Mouse (Mus musculus) mature B cell (primary cell): ENCODE data around the gene Dao.

Experiments
- in situ Hi-C: fragments of 300-500 bp; cut with MboI; formaldehyde crosslinking; loops from 2 replicates; pipeline ENCODE4 v1.14.3; 2019

The Dao gene

DNA sequence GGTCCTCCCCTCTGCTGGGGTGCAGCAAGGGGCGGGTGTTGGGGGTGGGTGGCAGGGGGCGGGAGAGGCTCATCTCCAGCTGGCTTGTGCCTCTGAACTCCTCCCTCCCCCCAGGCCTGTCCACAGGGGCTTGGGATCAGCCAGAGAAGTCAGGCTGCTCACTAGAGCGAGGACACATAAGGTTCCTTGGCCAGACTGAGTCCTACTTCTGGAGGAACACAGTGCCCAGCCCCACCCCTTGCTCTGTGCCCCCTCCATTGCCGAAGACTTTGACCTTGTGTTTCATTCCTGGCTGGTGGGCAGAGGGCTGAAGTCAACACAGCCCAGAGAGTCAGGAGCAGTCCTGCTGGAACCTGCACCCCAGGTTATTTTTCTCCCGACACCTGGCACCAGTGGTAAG, at the start of gene Dao:
Gene Dao (plus strand): TSS at position 162 of the 400 bp plus-strand sequence.
- in situ Hi-C loops = no loop called here

GRCm38 (mm10) chr5:113954421-113954820, 49.1 kb upstream of the Dao start:
- in situ Hi-C loops = no loop called here

- in situ Hi-C loops = no loop called here
These were observed 48.2 kb upstream of the Dao start for GRCm38 (mm10) chr5:113955281-113955680.

DNA sequence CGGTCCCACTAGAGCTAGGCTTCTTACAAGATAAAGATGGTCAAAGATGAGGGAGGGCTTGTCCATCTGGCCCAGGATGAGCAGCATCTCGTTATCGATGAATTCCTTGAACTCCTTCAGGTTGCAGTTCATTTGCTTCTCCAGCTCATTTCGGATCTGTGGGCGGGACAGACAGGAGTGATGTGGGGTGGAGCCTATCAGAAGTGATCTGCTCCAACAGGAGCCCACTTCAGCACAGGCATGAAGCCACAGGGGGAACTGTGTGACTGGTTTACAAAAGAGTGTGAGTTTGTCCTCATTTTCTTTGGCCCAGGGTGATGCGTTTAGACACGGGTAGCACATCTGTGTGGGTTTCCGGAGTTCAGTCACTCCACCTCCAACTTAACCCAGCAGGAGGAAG, 47.8 kb upstream of the Dao start:
- in situ Hi-C loops = no loop called here

- in situ Hi-C loops = no loop called here
These were observed 47.0 kb upstream of the Dao start for GRCm38 (mm10) chr5:113956510-113956909.

DNA sequence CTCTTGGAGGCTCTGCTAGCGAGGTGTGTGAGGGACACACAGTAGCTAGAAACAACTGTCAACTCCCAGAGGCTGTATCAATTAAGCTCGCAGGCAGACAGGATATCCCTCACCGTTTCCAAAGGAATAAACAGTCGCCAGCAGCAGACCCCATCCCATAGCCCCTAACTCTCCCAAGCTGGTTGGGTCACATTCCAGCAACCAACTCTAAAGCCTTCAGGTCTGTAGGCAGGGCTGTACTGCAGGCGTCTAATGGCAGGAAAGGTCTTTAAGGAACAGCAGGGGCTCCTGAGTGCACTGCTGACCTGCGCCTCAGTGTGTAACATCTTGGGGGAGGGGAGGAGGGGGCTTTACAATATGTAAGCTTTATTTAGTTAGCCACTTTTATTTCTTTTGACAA, 44.5 kb upstream of the Dao start:
- in situ Hi-C loops = no loop called here

DNA sequence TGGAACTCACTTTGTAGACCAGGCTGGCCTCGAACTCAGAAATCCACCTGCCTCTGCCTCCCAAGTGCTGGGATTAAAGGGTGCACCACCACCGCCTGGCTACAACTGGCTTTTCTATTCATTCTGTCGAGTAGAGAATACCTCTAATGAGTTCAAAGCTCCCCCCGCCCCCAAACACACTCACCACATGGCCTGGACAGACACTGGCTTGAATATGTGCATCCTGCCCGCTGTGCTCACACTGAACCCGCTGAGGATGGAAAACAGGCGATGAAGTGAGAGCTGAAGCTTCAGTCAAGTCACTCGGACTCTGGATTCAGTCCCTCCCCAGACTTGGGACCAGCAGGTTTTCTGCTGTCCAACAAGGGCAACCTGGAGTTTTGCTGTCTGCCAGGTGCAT, 43.1 kb upstream of the Dao start:
- in situ Hi-C loops = loop anchor here (10.0 kb wide), 1 partner anchor 84 kb away; no protein-coding TSS in a partner anchor

DNA sequence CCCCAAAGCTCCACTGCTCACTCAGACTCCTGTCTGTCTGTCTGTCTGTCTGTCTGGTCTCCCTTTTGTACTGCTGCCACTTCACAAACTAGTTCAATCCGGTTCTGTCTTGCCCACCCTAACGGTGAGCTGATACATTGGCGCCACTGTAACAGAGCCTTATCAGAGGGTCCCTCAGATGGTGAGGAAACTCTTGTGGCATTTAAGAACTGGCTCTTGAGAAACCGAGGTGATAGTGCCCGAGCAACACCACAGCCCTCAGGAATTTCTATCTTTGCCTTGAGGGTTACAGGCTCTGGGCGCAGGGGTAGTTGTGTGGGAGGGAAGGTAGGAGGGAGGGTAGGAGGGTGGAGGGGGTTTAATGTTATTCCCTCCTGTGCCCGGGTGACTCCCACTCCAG, 41.7 kb upstream of the Dao start:
- in situ Hi-C loops = loop anchor here (10.0 kb wide), 1 partner anchor 83 kb away; no protein-coding TSS in a partner anchor

DNA sequence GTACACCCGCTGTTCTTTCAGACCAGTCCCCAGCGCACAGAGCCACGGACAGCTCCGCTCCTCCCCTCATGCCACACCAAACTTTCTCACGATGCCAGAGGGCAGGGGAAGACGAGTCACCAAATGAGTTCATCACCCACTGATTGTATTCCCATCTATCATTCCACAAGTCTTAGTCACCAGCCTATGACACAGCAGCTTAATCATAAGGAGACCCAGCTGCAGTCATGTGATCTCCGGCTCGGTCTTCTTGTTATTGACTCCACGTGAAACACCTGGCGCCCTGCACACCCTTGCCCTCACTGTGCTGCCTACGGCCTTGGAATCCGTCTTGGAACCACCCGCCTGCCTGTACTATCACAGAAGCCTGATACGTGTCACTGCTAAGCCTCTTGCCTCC, 38.5 kb upstream of the Dao start:
- in situ Hi-C loops = loop anchor here (10.0 kb wide), 1 partner anchor 80 kb away; no protein-coding TSS in a partner anchor

- in situ Hi-C loops = loop anchor here (10.0 kb wide), 1 partner anchor 79 kb away; no protein-coding TSS in a partner anchor
These were observed 37.8 kb upstream of the Dao start for GRCm38 (mm10) chr5:113965659-113966185.

DNA sequence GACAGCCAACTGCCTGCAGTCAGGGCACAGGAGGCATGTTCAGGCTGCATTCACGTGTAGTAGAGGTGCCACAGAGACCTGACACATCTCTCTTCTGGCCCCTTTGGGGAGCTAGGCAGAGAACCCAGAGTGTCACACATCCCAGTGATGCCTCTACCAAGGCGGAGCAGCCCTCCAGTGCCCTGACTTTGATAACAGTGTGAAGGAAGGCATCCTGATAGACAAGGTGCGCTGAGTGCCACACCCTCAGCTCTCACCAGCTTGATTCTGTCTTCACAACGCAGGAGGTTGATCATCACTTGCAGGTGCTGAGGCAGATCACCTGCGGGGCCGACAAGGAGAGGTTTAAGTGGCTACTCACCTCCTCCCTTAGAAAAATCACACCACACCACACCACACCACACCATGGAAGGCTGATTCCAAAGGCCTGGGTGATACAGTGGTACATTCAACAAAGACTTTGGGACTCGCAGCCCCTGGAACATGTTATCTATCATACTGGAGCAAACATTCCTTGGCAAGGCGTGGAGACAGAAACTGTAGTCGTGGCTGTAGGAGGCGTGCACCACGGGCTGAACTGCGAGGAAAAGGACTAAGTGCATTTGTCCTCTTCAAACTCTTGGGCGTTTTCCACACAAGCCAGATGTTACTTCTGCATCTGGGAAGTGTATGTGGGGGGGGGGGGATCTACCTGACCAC, 36.9 kb upstream of the Dao start:
- in situ Hi-C loops = loop anchor here (10.0 kb wide), 1 partner anchor 78 kb away; no protein-coding TSS in a partner anchor

DNA sequence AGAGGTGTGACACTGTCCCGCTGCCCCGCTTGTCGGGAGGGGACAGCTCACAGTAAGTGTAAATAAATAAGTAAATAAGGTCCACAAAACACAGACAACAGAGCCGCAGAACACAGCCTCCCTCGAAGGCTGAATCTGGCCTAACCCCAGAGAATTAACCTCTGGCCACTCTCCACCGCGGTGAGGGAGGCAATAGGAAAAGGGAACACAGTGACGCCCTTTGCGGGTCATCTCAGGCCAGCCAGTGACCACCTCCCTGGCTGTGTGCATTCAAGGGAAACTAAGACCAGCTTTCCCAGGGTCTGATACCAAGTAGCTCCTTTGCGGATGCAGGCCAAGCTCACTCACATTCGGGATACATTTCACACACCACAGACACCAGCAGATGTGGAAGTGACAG, 35.1 kb upstream of the Dao start:
- in situ Hi-C loops = loop anchor here (10.0 kb wide), 1 partner anchor 76 kb away; no protein-coding TSS in a partner anchor

DNA sequence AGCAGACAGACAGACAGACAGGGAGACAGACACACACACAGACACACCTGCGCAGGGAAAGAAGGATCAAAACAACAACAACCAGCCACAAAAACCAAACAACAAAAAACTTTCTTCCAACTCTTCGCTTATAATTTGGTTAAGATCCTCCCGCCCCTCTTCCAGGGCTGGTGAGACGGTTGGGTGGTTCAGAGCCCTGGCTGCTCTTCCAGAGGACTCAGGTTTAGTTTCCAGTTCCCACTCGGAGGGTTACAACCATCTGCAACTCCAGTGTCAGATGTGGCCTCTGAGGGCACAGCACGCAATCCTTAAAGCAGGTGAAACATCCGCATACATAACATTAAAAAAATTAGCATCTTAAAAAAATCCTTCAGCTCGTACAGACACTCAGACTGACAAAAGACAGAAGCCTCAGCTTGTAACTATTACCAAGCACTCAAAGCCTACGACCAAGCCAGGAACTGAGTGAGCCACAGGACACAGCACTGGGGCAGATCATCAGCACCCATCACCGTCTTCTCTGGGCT, 32.0 kb upstream of the Dao start:
- in situ Hi-C loops = no loop called here

- in situ Hi-C loops = no loop called here
These were observed 30.7 kb upstream of the Dao start for GRCm38 (mm10) chr5:113972589-113973515.

DNA sequence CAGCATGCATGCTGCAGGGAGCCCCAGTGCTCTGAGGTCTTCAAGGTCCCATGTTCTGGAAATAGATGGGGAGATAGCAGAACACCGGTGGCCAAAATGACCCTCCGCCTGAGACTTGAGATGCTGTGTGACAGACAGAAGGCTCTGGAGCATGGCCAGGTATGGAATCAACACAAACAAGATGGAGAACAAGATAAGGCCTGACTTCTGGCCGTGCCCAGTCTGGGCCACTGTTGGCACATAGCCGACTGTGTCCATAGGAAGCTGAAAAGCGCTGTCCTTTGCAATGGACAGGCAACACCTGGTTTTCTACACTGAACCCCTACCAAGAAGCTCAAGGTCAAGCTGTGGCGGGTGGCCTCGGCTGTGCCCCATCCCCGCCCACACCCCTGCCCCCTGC, 29.7 kb upstream of the Dao start:
- in situ Hi-C loops = no loop called here

DNA sequence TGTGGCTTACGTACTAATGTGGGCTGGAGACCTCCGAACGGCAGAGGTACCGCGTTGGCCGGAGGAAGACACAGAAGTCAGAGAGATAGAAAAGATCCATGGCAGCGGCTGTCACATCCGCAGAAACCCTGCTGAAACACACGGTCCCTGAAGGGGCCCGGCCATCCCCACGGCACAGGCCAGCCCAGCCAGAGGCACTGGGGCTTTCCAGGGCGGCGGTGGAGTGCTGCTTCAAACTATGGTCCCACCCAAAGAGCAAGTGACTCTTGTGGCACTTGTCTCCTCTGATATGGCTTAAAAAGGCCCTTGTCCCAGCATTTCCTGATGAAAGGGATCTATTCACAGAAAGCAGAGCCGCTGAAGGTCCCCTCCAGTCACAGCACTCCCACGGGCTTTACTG, 28.9 kb upstream of the Dao start:
- in situ Hi-C loops = no loop called here

GRCm38 (mm10) chr5:113975538-113976215, 27.8 kb upstream of the Dao start:
- in situ Hi-C loops = no loop called here

DNA sequence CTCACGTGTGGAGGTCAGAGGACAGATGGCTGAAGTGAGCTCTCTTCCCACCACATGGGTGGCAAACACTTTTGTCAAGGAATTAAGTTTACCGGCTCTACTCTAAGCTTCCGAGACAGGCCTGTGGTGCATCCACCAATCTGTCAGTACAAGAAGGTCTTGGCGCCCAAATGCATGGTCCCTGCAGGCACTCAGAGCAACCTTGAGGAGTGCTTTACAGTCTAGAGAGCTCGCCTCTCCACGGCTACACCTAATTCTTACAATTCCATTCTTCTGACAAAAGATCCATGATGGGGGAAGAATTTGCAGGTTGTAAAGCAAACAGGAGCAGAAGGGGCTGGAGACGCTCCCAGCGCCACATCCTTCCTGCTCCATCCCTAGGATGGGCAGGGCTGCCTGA, 26.9 kb upstream of the Dao start:
- in situ Hi-C loops = no loop called here

DNA sequence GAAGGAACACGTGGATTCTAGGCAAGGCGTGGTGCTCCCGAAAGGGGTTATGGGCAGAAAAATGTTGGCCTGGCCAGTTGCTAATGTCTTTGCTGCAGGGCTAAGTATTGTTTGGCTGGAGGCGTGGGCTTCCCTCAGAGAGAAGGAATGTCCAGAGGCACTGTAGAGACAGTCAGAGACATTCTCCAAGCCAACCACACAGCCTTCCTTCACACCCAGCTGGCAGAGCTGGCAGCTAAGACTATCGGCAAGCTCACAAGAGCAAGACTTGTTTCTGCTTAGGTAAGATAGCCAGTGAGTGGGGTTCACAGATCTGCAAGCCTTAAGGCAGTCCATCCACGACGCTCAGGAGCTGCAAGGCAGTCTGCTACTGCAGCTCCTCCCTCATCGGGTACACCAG, 26.2 kb upstream of the Dao start:
- in situ Hi-C loops = no loop called here

DNA sequence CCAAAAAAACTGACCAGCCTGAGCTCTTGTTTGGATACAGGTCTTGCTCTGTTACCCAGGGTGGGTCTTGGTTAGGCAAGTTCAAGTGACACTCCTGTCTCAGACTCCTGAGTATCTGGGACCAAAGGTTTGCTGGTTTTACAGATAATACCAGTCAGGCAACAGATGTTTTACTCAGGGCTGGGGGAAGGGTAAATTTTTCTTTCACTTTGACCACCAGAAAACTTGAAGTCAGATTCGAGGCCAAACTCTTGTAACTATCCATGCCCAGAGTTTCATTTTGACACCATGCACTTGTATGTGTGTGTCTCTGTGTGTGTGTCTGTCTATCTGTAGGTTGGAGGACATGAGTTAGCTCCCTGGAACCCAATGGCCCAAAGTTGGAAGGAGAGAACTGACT, 23.0 kb upstream of the Dao start:
- in situ Hi-C loops = no loop called here

DNA sequence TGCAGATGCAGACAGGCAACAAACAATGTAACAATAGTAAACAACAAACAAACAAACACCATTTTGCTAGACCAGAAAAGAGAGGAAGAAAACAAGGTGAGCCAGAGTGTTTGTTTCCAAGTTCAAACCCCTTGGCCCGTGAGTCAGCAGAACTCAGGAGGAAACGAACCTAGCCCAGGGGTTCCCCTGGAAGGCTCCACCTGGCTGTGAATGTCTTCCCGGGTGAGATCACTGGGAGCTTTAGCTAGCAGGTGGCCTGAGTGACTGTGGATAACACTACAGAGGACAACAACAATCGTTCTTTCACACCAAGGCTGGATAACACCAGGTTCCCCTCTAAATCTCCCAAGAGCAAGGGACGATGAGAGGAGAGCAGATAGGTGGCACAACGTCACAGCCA, 22.3 kb upstream of the Dao start:
- in situ Hi-C loops = no loop called here

GRCm38 (mm10) chr5:113981843-113982242, 21.7 kb upstream of the Dao start:
- in situ Hi-C loops = no loop called here
